Mouse (Mus musculus): Measurements from ENCODE around the gene Maml1. TPM values are rescaled to one million over a fixed set of nuclear protein-coding genes. Genes with fewer than 3 reads are reported as not detected.

Maml1 gene
- polyA plus RNA-seq (2017; shearing (Covaris generic)), result 1 to 10 TPM; 3.9 to 5.0 TPM

DNA sequence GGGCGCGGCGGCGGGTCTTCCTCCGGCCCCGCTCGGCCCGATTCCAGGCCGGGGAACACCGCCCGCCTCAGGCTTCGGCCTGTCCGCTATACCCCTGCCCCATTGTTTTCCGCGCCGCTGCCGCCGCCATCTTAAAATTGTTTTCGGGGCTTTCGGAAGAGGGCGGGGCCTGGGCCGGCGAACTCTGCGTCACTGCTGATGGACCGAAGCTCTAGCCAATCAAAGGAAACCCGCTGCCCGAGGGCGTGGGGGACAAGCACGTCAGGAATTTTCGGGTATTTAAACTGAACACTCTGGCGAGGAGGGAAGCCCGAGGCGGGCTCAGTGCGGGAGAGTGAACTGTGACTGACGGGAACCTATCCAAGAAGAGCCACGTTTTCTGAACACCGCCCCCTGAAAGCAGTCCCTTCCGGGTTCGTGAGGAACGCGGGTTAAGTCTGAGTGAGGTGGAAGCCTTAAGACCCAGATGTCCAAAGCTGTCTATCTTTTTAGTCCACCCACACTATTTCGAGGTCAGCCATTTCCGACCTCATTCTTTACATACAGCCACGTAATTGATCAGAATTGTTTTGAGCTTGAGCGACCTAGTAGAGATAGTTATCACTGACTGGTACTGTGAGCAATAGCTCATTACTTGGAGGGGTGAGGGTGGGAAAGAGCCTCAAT is at the start of gene Maml1:
Gene Maml1 (minus strand): TSS at position 122 of the 666 bp plus-strand sequence.

DNA sequence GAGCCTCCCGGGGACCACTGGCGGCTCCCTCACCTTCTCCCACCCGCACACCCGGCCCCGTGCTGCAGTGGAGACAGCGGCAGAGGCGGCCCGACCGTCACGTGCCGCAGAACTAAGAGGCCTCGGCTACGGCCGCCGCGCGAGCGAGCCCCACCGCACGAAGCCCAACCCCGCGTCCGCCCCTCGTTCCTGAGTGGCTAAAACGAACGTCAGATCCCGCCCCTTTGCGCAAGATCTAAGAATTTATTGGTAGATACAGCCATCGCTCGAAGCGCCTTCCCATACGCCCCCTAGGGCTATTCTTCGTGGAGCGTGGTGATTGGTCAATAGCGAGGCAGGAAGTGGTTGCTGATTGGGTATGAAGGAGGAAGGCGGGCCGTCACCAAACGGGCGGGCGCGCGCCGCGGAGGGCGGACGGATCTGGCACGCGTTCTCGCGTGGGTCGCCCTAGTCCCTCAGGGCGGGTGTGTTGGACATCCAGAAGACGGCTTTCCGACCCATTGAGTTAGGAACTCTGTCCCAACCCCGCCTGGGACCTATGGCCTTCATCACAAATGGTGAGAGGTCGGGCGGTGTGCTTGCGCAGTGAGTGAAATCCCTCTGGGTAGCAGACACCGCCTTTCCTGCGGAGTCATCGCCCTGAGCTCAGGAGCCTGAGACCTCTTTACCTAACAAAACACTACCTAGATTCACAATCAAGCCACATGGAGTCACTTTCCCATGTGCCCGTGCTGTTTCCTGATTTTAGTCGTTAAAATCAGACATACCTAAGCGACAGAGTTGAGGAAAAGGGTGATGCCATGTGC is 33.6 kb upstream of the Maml1 start, which contains the start of gene Canx:
Gene Canx (minus strand): TSS at position 178 of the 806 bp plus-strand sequence.

DNA sequence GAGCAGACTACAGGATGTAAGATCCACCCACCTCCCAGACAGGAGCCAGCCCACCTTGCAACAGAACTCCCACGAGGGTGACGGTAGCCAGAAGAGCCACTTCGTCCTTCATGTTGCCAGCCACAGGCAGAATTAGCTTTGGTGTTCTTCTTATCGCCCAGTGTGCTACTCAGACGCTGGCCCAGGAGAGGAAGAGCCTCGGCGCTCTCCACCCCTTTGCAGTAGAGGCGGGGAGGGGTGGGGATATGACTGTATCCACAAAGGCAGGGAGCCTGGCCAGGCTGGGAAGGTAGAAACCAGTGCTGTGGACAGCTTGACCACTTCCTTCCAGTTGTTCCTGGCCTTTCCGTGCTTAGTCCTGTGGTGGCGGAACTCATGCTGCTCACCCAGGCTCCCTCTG is 53.8 kb downstream of the Maml1 start, which contains the start of gene Ltc4s:
Gene Ltc4s (minus strand): TSS at position 293 of the 400 bp plus-strand sequence.

DNA sequence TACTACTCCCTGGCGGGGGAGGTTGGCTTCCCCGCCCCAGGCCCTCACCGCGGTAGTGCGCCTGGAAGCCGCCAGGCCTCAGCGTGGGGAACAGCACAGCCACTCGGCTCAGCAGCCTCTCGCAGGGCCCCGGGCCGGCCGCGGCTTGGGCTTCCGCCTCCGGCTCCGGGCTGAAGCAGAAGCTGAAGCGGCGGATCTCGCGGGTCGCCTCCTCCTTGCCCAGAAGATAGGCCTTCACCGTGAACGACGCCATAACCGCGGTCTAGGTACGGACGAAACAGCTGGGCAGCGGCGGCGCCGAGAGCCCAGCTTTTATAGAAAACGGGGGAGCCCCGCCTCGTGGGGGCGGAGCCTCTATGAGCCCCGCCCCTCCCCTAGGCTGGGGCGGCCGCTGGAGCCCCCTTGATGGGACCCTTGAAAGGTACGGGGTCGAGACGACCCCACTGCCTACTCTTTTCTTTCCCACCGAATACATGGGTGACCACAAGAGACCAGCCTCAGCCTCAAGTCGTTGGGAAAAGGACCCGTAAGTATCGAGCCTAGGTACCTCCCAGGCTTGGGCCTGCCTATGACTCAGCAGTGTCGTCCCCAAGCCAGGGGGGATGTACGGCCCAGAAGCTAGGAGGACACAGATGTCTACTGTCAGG is 81.5 kb downstream of the Maml1 start, which contains the start of the genes Sqstm1 and Mgat4b:
Gene Sqstm1 (minus strand): TSS at position 323 of the 647 bp plus-strand sequence.
Gene Mgat4b (plus strand): TSS at position 386 of the 647 bp plus-strand sequence.

Other genes starting within 250 kb of the Maml1 start
- 10 to 100 TPM; 45.0 to 64.2 TPM for gene Tbc1d9b, start 160.9 kb downstream of the Maml1 start, polyA plus RNA-seq (2017; shearing (Covaris generic))
- gene Mrnip, start 117.9 kb downstream of the Maml1 start, polyA plus RNA-seq (2017; shearing (Covaris generic)), result 1 to 10 TPM; 3.5 to 9.0 TPM
- gene Sqstm1, start 81.5 kb downstream of the Maml1 start, polyA plus RNA-seq (2017; shearing (Covaris generic)), result 100 to 1,000 TPM; 248 to 377 TPM
- 10 to 100 TPM; 21.2 to 25.3 TPM for gene Mgat4b, start 81.4 kb downstream of the Maml1 start, polyA plus RNA-seq (2017; shearing (Covaris generic))
- 1 to 10 TPM in 1 of 2 experiments, under 1 TPM in 1; 0.88 to 1.8 TPM for gene Ltc4s, start 53.7 kb downstream of the Maml1 start, polyA plus RNA-seq (2017; shearing (Covaris generic))
- gene Canx, start 33.4 kb upstream of the Maml1 start, polyA plus RNA-seq (2017; shearing (Covaris generic)), result 100 to 1,000 TPM; 178 to 220 TPM
- gene Cby3, start 62.2 kb upstream of the Maml1 start, polyA plus RNA-seq (2017; shearing (Covaris generic)), result not detected
- 100 to 1,000 TPM; 174 to 202 TPM for gene Hnrnph1, start 84.7 kb upstream of the Maml1 start, polyA plus RNA-seq (2017; shearing (Covaris generic))
- gene Rufy1, start 138.8 kb upstream of the Maml1 start, polyA plus RNA-seq (2017; shearing (Covaris generic)), result 10 to 100 TPM; 31.7 to 38.3 TPM